Mouse (Mus musculus): ENCODE measurements around the gene A030005L19Rik. TPM values are rescaled to one million over a fixed set of nuclear protein-coding genes. Genes with fewer than 3 reads are reported as not detected.
"Not testable (repeated sequence)": the region's sequence is repeated elsewhere in the genome, so short reads cannot be mapped to it uniquely, and the experiment has no call there.

Gene A030005L19Rik
- 0.19 and 0.28 TPM in 2 replicates for polyA plus RNA-seq (2015; fragmentation: Nextera tagmentation; extraction: Ambion mirVana)

- H3K9me3 ChIP-seq, result no peaks in the 10 kb centered on the region
- H3K36me3 ChIP-seq, result no peaks in the 10 kb centered on the region
- no peak within 1 kb of the TSS for H3K9ac ChIP-seq
- WGBS, result 86% methylated on average over 3 of the region's 3 CpGs
- H3K4me2 ChIP-seq, result no peak within 1 kb of the TSS
- no peak for ATAC-seq (ENCODE audit: low FRiP score, low read depth)
- H3K27ac ChIP-seq (replicated peaks), result no peak within 1 kb of the TSS
- no peaks in the 10 kb centered on the region for H3K27me3 ChIP-seq
- H3K4me1 ChIP-seq (replicated peaks), result no peaks in the 10 kb centered on the region
- H3K4me3 ChIP-seq, result no peak within 1 kb of the TSS
Observed at GRCm38 (mm10) chr1:82913025-82913424, at the start of gene A030005L19Rik. Gene A030005L19Rik, plus strand, starts transcription at chr1:82913325.

- H3K4me2 ChIP-seq, result no peak overlapping the region
- no peaks in the 10 kb centered on the region for H3K9me3 ChIP-seq
- ATAC-seq (ENCODE audit: low FRiP score, low read depth), result no peak
- H3K4me1 ChIP-seq (replicated peaks), result no peaks in the 10 kb centered on the region
- WGBS, result 83% methylated on average over 3 of the region's 3 CpGs
- peaks cover 17% of the 10 kb centered on the region for H3K36me3 ChIP-seq
- no peak overlapping the region for H3K27ac ChIP-seq (replicated peaks)
- H3K9ac ChIP-seq, result no peak overlapping the region
- no peaks in the 10 kb centered on the region for H3K27me3 ChIP-seq
- H3K4me3 ChIP-seq, result no peak overlapping the region
Observed at GRCm38 (mm10) chr1:82870202-82870601, 42.9 kb upstream of the A030005L19Rik start.

GRCm38 (mm10) chr1:82879172-82879571 lies 34.0 kb upstream of the A030005L19Rik start:
- WGBS, result 81% methylated on average over 2 of the region's 2 CpGs
- Histone ChIP-seq H3K4me3 (no peak overlapping the region), H3K36me3 (peaks cover 28% of the 10 kb centered on the region), H3K4me2 (no peak overlapping the region), H3K4me1 (replicated peaks) (no peaks in the 10 kb centered on the region), H3K27ac (replicated peaks) (no peak overlapping the region), H3K27me3 (no peaks in the 10 kb centered on the region), H3K9me3 (no peaks in the 10 kb centered on the region), H3K9ac (no peak overlapping the region)
- no peak for ATAC-seq (ENCODE audit: low FRiP score, low read depth)

GRCm38 (mm10) chr1:82880196-82880595 lies 32.9 kb upstream of the A030005L19Rik start:
- H3K4me2 ChIP-seq, result no peak overlapping the region
- H3K4me3 ChIP-seq, result no peak overlapping the region
- 54% methylated on average over 8 of the region's 8 CpGs for WGBS
- ATAC-seq (ENCODE audit: low FRiP score, low read depth), result no peak
- H3K9me3 ChIP-seq, result no peaks in the 10 kb centered on the region
- no peak overlapping the region for H3K27ac ChIP-seq (replicated peaks)
- peaks cover 26% of the 10 kb centered on the region for H3K36me3 ChIP-seq
- no peak overlapping the region for H3K9ac ChIP-seq
- no peaks in the 10 kb centered on the region for H3K4me1 ChIP-seq (replicated peaks)
- H3K27me3 ChIP-seq, result no peaks in the 10 kb centered on the region

GRCm38 (mm10) chr1:82893269-82893668 lies 19.9 kb upstream of the A030005L19Rik start:
- peaks cover 30% of the 10 kb centered on the region for H3K36me3 ChIP-seq
- no peak for ATAC-seq (ENCODE audit: low FRiP score, low read depth)
- WGBS, result 93% methylated on average over 7 of the region's 7 CpGs

GRCm38 (mm10) chr1:82900567-82900966 lies 12.6 kb upstream of the A030005L19Rik start:
- Histone ChIP-seq H3K27ac (replicated peaks) (no peak overlapping the region), H3K4me3 (no peak overlapping the region), H3K9ac (no peak overlapping the region), H3K9me3 (no peaks in the 10 kb centered on the region), H3K4me2 (no peak overlapping the region), H3K4me1 (replicated peaks) (no peaks in the 10 kb centered on the region), H3K27me3 (no peaks in the 10 kb centered on the region), H3K36me3 (peaks cover 18% of the 10 kb centered on the region; the same call in 1 of the 2 replicates)
- no peak for ATAC-seq (ENCODE audit: low FRiP score, low read depth)
- 97% methylated on average over 1 of the region's 1 CpGs for WGBS

More at GRCm38 (mm10) chr1:82893269-82893668, 19.9 kb upstream of the A030005L19Rik start:
- Histone ChIP-seq H3K9me3 (no peaks in the 10 kb centered on the region), H3K4me2 (no peak overlapping the region), H3K27me3 (no peaks in the 10 kb centered on the region), H3K4me3 (no peak overlapping the region), H3K4me1 (replicated peaks) (no peaks in the 10 kb centered on the region), H3K27ac (replicated peaks) (no peak overlapping the region), H3K9ac (no peak overlapping the region)

- H3K27ac ChIP-seq (replicated peaks), result no peak overlapping the region
- peaks cover 18% of the 10 kb centered on the region; the same call in 1 of the 2 replicates for H3K36me3 ChIP-seq
- no peaks in the 10 kb centered on the region for H3K9me3 ChIP-seq
- no peaks in the 10 kb centered on the region for H3K27me3 ChIP-seq
- no peak for ATAC-seq (ENCODE audit: low FRiP score, low read depth)
- 98% methylated on average over 3 of the region's 3 CpGs for WGBS
- no peak overlapping the region for H3K4me3 ChIP-seq
- no peaks in the 10 kb centered on the region for H3K4me1 ChIP-seq (replicated peaks)
- H3K4me2 ChIP-seq, result no peak overlapping the region
- H3K9ac ChIP-seq, result no peak overlapping the region
Observed at GRCm38 (mm10) chr1:82901201-82901600, 11.9 kb upstream of the A030005L19Rik start.

- 54% methylated on average over 3 of the region's 3 CpGs for WGBS
- H3K9ac ChIP-seq, result no peak overlapping the region
- no peaks in the 10 kb centered on the region for H3K9me3 ChIP-seq
- no peak overlapping the region for H3K27ac ChIP-seq (replicated peaks)
- no peaks in the 10 kb centered on the region for H3K27me3 ChIP-seq
- H3K36me3 ChIP-seq, result peaks cover 10% of the 10 kb centered on the region; the same call in 1 of the 2 replicates
- no peak overlapping the region for H3K4me3 ChIP-seq
- H3K4me2 ChIP-seq, result no peak overlapping the region
- 0 out of 2 replicates have a peak, but pooled peaks have one; percentile 13 for ATAC-seq (ENCODE audit: low FRiP score, low read depth)
- no peaks in the 10 kb centered on the region for H3K4me1 ChIP-seq (replicated peaks)
Observed at GRCm38 (mm10) chr1:82905886-82906285, 7.2 kb upstream of the A030005L19Rik start.

- ATAC-seq (ENCODE audit: low FRiP score, low read depth); H3K27ac ChIP-seq (replicated peaks); H3K9me3 ChIP-seq; H3K4me1 ChIP-seq (replicated peaks); H3K4me3 ChIP-seq; H3K4me2 ChIP-seq; H3K36me3 ChIP-seq; H3K9ac ChIP-seq; H3K27me3 ChIP-seq: not testable (repeated sequence)
- 96% methylated on average over 5 of the region's 5 CpGs for WGBS
Observed at GRCm38 (mm10) chr1:82913434-82913833, 309 bp downstream of the A030005L19Rik start.

- 93% methylated on average over 6 of the region's 6 CpGs for WGBS
- Histone ChIP-seq H3K4me1 (replicated peaks) (no peaks in the 10 kb centered on the region), H3K36me3 (no peaks in the 10 kb centered on the region), H3K9me3 (no peaks in the 10 kb centered on the region), H3K4me2 (no peak within 1 kb of the TSS), H3K27me3 (no peaks in the 10 kb centered on the region), H3K4me3 (no peak within 1 kb of the TSS), H3K9ac (no peak within 1 kb of the TSS), H3K27ac (replicated peaks) (no peak within 1 kb of the TSS)
- ATAC-seq (ENCODE audit: low FRiP score, low read depth), result no peak
Observed at GRCm38 (mm10) chr1:82924650-82925049, 11.5 kb downstream of the A030005L19Rik start, which contains the start of gene A030014E15Rik. Gene A030014E15Rik, plus strand, starts transcription at chr1:82924917.

GRCm38 (mm10) chr1:82930558-82930957 lies 17.4 kb downstream of the A030005L19Rik start:
- H3K9ac ChIP-seq; H3K36me3 ChIP-seq; H3K9me3 ChIP-seq; H3K27me3 ChIP-seq; H3K27ac ChIP-seq (replicated peaks); H3K4me3 ChIP-seq; H3K4me1 ChIP-seq (replicated peaks); ATAC-seq (ENCODE audit: low FRiP score, low read depth); H3K4me2 ChIP-seq: not testable (repeated sequence)
- 86% methylated on average over 2 of the region's 3 CpGs for WGBS

GRCm38 (mm10) chr1:82931326-82931725 lies 18.2 kb downstream of the A030005L19Rik start, which contains the start of gene Gm6217:
Gene Gm6217, minus strand, starts transcription at chr1:82931399.
- not testable (repeated sequence) for H3K9ac ChIP-seq; ATAC-seq (ENCODE audit: low FRiP score, low read depth)
- WGBS, result no CpG with 5 or more reads among the region's 6 CpGs

GRCm38 (mm10) chr1:82938666-82939065 lies 25.5 kb downstream of the A030005L19Rik start:
- H3K4me2 ChIP-seq, result no peak overlapping the region
- H3K9me3 ChIP-seq, result no peaks in the 10 kb centered on the region
- ATAC-seq (ENCODE audit: low FRiP score, low read depth), result no peak
- H3K27ac ChIP-seq (replicated peaks), result no peak overlapping the region
- no peaks in the 10 kb centered on the region for H3K27me3 ChIP-seq
- H3K4me3 ChIP-seq, result no peak overlapping the region
- no peaks in the 10 kb centered on the region for H3K4me1 ChIP-seq (replicated peaks)
- WGBS, result 94% methylated on average over 5 of the region's 5 CpGs
- H3K36me3 ChIP-seq, result no peaks in the 10 kb centered on the region
- no peak overlapping the region for H3K9ac ChIP-seq

More at GRCm38 (mm10) chr1:82931326-82931725, 18.2 kb downstream of the A030005L19Rik start, which contains the start of gene Gm6217:
- not testable (repeated sequence) for H3K36me3 ChIP-seq; H3K4me2 ChIP-seq; H3K9me3 ChIP-seq; H3K27ac ChIP-seq (replicated peaks); H3K27me3 ChIP-seq; H3K4me3 ChIP-seq; H3K4me1 ChIP-seq (replicated peaks)
